Mouse (Mus musculus): ENCODE data around the gene Fpgs. TPM values are rescaled to one million over a fixed set of nuclear protein-coding genes. Genes with fewer than 3 reads are reported as not detected.

Fpgs gene
- polyA plus RNA-seq, 1 experiment: 26.0 TPM

DNA sequence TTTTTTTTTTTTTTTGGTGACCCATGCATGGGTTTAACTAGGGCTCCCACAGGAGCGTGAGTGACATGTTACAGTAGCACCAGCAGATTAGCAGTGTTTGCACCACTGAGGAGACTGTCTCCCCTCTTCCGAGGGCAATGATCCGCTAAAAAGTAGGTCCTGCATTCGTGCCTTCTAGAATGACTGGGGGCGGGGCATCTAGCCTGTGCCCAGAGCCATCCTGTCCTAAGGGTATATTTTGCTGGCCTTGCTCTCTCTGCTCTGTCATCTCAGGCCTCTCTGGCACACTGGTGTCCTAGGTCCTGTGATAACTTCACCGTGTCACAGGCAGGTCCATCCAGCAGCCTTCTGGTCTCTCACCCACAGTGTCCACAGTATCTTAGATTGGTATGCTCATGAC lies 4.3 kb downstream of the Fpgs start:
- WGBS: 87% methylated on average over 6 of the region's 6 CpGs
- peaks cover 1% of the 10 kb centered on the region for H3K36me3 ChIP-seq (ENCODE audit: control insufficient read depth, insufficient read depth, low read length)
- TF ChIP-seq POLR2A (IDR thresholded peaks at IDR 0.05; ENCODE audit: low read depth, low read length) (no peak), CTCF (IDR thresholded peaks at IDR 0.05; ENCODE audit: extremely low read depth, insufficient read length, insufficient replicate concordance, low read depth, low read length) (no peak)
- peaks cover 13% of the 10 kb centered on the region; the same call in 1 of the 2 replicates for H3K4me1 ChIP-seq (ENCODE audit: control insufficient read depth, insufficient read depth, insufficient read length, low read length)
- H3K27ac ChIP-seq (ENCODE audit: insufficient read depth, low read depth, low read length): no peak overlapping the region
- no peak overlapping the region for H3K4me3 ChIP-seq (ENCODE audit: low read depth, low read length)
- H3K27me3 ChIP-seq (ENCODE audit: control insufficient read depth, insufficient read depth, low read length): no peaks in the 10 kb centered on the region

DNA sequence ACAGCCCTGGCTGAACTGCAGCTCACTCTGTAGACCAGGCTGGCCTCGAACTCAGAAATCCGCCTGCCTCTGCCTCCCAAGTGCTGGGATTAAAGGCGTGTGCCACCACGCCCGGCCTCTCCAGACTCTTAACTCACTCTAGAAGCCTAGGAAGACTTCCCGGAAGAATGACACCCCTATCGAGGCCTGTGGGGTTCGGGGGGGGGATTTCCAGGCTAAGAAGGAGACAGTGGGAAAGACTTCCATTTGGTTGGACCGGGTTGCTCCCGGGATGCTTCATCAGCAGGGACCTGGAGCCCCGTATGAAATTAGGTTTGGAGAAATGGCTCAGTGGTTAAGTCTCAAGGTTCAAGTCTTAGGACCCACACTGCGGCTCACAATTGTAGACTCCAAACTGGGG lies 9.3 kb downstream of the Fpgs start:
- 79% methylated on average over 12 of the region's 12 CpGs for WGBS
- Histone ChIP-seq H3K4me1 (ENCODE audit: control insufficient read depth, insufficient read depth, insufficient read length, low read length) (peaks cover 13% of the 10 kb centered on the region), H3K36me3 (ENCODE audit: control insufficient read depth, insufficient read depth, low read length) (no peaks in the 10 kb centered on the region), H3K27me3 (ENCODE audit: control insufficient read depth, insufficient read depth, low read length) (no peaks in the 10 kb centered on the region), H3K4me3 (ENCODE audit: low read depth, low read length) (peak overlapping the region; percentile 54), H3K27ac (ENCODE audit: insufficient read depth, low read depth, low read length) (no peak overlapping the region)
- TF ChIP-seq CTCF (IDR thresholded peaks at IDR 0.05; ENCODE audit: extremely low read depth, insufficient read length, insufficient replicate concordance, low read depth, low read length): no peak
- no peak for TF ChIP-seq POLR2A (IDR thresholded peaks at IDR 0.05; ENCODE audit: low read depth, low read length)

DNA sequence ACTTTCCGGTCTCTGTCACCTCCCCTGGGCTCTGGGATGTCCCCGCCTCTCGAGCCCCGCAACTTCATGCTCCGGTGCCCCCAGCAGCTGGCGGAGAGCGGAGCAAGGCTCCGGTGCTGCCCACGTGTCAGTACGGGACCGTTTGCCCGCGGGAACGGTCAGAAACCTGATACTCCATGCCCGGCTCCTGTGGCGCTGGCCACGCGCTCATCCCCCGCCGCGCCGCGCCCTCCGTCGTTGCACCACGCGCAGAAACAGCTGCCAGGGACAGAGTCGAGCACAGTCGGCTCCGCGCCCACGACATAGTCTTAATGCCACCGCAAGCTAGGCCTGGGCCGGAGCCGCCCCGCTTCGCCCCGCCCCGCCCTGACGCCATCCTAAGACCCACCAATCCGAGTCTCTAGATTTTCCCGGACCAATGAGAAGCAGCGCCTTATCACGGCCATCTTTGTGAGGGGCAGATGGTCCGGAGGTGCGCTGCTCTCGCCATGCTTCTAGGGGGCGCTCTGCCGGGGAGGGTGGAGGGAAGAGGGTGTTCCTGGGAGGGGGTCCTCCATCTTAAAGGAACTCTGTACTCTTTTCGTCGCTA lies 10.0 kb downstream of the Fpgs start:
- Histone ChIP-seq H3K4me1 (ENCODE audit: control insufficient read depth, insufficient read depth, insufficient read length, low read length) (peaks cover 13% of the 10 kb centered on the region), H3K36me3 (ENCODE audit: control insufficient read depth, insufficient read depth, low read length) (no peaks in the 10 kb centered on the region), H3K27me3 (ENCODE audit: control insufficient read depth, insufficient read depth, low read length) (no peaks in the 10 kb centered on the region), H3K4me3 (ENCODE audit: low read depth, low read length) (peak overlapping the region; percentile 68), H3K27ac (ENCODE audit: insufficient read depth, low read depth, low read length) (peak overlapping the region; percentile 18; the same call in 1 of the 2 replicates)
- WGBS: under 1% methylated on average over 51 of the region's 51 CpGs
- peak; percentile 90 for TF ChIP-seq CTCF (IDR thresholded peaks at IDR 0.05; ENCODE audit: extremely low read depth, insufficient read length, insufficient replicate concordance, low read depth, low read length)
- TF ChIP-seq POLR2A (IDR thresholded peaks at IDR 0.05; ENCODE audit: low read depth, low read length): peak; percentile 76

DNA sequence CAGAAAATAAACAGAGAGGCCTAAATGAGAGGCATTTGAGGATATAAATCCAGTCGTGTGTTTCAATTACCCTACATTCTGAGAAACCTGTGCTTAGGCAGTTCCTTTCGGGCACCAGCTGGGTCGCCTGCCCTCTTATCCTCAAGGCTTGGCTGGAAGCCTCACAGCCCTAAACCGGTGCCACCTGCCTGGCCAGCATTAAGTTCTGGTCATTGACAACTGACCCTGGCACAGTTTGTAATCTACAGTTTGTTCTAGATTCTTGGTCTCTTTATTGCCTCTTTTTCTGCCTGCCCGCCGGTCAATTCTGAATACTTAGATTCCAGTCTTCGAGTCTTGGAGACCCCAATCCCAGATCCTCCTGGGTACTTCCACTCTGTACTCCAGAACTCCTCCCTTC lies 10.7 kb downstream of the Fpgs start:
- Histone ChIP-seq H3K27ac (ENCODE audit: insufficient read depth, low read depth, low read length) (no peak overlapping the region), H3K36me3 (ENCODE audit: control insufficient read depth, insufficient read depth, low read length) (no peaks in the 10 kb centered on the region), H3K4me1 (ENCODE audit: control insufficient read depth, insufficient read depth, insufficient read length, low read length) (peaks cover 13% of the 10 kb centered on the region), H3K27me3 (ENCODE audit: control insufficient read depth, insufficient read depth, low read length) (no peaks in the 10 kb centered on the region), H3K4me3 (ENCODE audit: low read depth, low read length) (peak overlapping the region; percentile 68)
- TF ChIP-seq CTCF (IDR thresholded peaks at IDR 0.05; ENCODE audit: extremely low read depth, insufficient read length, insufficient replicate concordance, low read depth, low read length): no peak
- no peak for TF ChIP-seq POLR2A (IDR thresholded peaks at IDR 0.05; ENCODE audit: low read depth, low read length)
- WGBS: 4% methylated on average over 7 of the region's 7 CpGs

DNA sequence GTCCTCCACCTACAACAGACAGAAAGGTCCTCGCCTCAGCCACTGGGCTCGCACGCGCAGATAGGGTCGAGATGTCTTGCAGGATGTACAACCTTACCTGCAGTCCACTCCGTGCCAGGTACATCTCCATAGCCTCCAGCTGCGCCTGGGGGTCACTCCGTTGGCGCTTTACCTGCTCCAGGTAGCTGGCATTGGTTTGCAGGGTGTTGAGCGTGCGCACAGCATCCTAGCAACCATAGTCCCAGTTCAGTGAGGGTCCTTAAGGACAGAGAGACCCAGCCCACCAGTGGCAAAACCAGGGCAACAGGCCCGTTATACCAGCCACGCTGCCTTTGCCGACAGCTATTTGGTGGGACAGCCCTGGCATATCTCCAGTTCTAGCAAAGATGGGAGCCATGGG lies 11.4 kb downstream of the Fpgs start:
- Histone ChIP-seq H3K36me3 (ENCODE audit: control insufficient read depth, insufficient read depth, low read length) (peaks cover 2% of the 10 kb centered on the region; the same call in 1 of the 2 replicates), H3K27ac (ENCODE audit: insufficient read depth, low read depth, low read length) (no peak overlapping the region), H3K4me1 (ENCODE audit: control insufficient read depth, insufficient read depth, insufficient read length, low read length) (peaks cover 13% of the 10 kb centered on the region), H3K27me3 (ENCODE audit: control insufficient read depth, insufficient read depth, low read length) (no peaks in the 10 kb centered on the region), H3K4me3 (ENCODE audit: low read depth, low read length) (no peak overlapping the region)
- no peak for TF ChIP-seq POLR2A (IDR thresholded peaks at IDR 0.05; ENCODE audit: low read depth, low read length)
- TF ChIP-seq CTCF (IDR thresholded peaks at IDR 0.05; ENCODE audit: extremely low read depth, insufficient read length, insufficient replicate concordance, low read depth, low read length): no peak
- WGBS: 79% methylated on average over 14 of the region's 14 CpGs

DNA sequence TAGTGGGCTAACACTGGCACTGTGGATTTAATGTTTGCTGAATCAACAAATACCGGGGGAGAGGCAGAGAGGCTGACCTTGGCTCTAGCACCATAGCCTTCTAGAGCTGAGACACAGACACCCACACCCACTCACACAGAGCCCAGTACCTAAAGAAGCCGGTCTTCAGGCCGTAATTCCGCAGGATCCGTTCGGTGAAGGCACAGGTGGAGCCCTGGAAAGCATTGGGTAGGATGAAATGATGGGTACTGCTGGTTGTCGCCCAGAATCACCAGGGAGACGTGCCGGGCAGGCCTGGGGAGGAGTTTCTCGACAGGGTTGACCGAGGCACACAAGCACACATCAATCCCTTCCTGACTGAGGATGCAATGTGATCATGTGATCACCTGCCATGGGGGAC lies 12.9 kb downstream of the Fpgs start:
- TF ChIP-seq POLR2A (IDR thresholded peaks at IDR 0.05; ENCODE audit: low read depth, low read length) (no peak), CTCF (IDR thresholded peaks at IDR 0.05; ENCODE audit: extremely low read depth, insufficient read length, insufficient replicate concordance, low read depth, low read length) (no peak)
- no peak overlapping the region for H3K4me3 ChIP-seq (ENCODE audit: low read depth, low read length)
- no peaks in the 10 kb centered on the region for H3K27me3 ChIP-seq (ENCODE audit: control insufficient read depth, insufficient read depth, low read length)
- peaks cover 13% of the 10 kb centered on the region for H3K4me1 ChIP-seq (ENCODE audit: control insufficient read depth, insufficient read depth, insufficient read length, low read length)
- 76% methylated on average over 11 of the region's 11 CpGs for WGBS
- H3K36me3 ChIP-seq (ENCODE audit: control insufficient read depth, insufficient read depth, low read length): peaks cover 5% of the 10 kb centered on the region; the same call in 1 of the 2 replicates
- no peak overlapping the region for H3K27ac ChIP-seq (ENCODE audit: insufficient read depth, low read depth, low read length)

DNA sequence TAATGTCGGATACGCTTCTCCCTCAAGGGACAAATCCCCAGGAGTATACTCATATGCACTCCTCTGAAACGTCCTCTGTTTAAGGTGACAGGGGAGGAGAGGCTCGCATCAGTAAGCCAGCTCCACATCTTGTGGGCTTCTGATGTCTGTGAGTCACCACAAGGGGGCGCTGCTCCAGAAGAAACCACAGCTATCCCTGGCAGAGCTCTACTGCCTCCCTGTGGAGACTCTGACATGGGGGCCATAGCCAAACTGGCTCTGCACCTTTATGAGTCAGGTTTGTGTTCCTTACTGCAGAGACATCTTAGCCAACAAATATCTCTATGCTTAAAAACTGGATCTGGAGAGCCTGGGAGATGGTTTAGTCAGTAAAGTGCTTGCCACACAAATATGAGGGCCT lies 14.5 kb downstream of the Fpgs start:
- Histone ChIP-seq H3K4me3 (ENCODE audit: low read depth, low read length) (no peak overlapping the region), H3K27ac (ENCODE audit: insufficient read depth, low read depth, low read length) (no peak overlapping the region), H3K36me3 (ENCODE audit: control insufficient read depth, insufficient read depth, low read length) (peaks cover 20% of the 10 kb centered on the region; the same call in 1 of the 2 replicates), H3K27me3 (ENCODE audit: control insufficient read depth, insufficient read depth, low read length) (no peaks in the 10 kb centered on the region), H3K4me1 (ENCODE audit: control insufficient read depth, insufficient read depth, insufficient read length, low read length) (peaks cover 13% of the 10 kb centered on the region)
- TF ChIP-seq CTCF (IDR thresholded peaks at IDR 0.05; ENCODE audit: extremely low read depth, insufficient read length, insufficient replicate concordance, low read depth, low read length) (peak; percentile 100), POLR2A (IDR thresholded peaks at IDR 0.05; ENCODE audit: low read depth, low read length) (no peak)
- WGBS: 29% methylated on average over 5 of the region's 5 CpGs

All from small intestine, adult 2 months (tissue).